Mouse (Mus musculus) liver, embryonic 13.5 days (tissue): ENCODE results near the gene Gm26661. TPM values are rescaled to one million over a fixed set of nuclear protein-coding genes. Genes with fewer than 3 reads are reported as not detected.

Source experiments
- ATAC-seq: fragments of 200-750 bp; cut with Nextera tagmentation; 2 replicates; pipeline ENCODE4 v1.8.0; 2017; ENCODE audit warnings: low read depth, mild to moderate bottlenecking, moderate number of reproducible peaks, moderate library complexity
- DNase-seq: peaks from one replicate; pipeline ENCODE4 v3.0.0; 2022
- H3K27ac ChIP-seq: fragments of 300-500 bp; sonication (generic); 2 replicates; pipeline ENCODE4 v1.5.1; 2015; ENCODE audit warnings: moderate library complexity, mild to moderate bottlenecking, inconsistent platforms
- H3K27me3 ChIP-seq: fragments of 300-500 bp; sonication (generic); 2 replicates; pipeline ENCODE4 v1.6.1; 2015; ENCODE audit warnings: mild to moderate bottlenecking, inconsistent platforms
- H3K36me3 ChIP-seq: fragments of 300-500 bp; sonication (generic); 2 replicates; pipeline ENCODE4 v1.6.1; 2015; ENCODE audit warnings: mild to moderate bottlenecking, inconsistent platforms
- H3K4me1 ChIP-seq: fragments of 300-500 bp; sonication (generic); replicated peaks from 2 replicates; pipeline ENCODE4 v1.6.1; 2015; ENCODE audit warnings: inconsistent platforms
- H3K4me2 ChIP-seq: fragments of 300-500 bp; sonication (generic); 2 replicates; pipeline ENCODE4 v1.6.1; 2015; ENCODE audit warnings: inconsistent platforms, mild to moderate bottlenecking, moderate library complexity
- H3K4me3 ChIP-seq: fragments of 300-500 bp; sonication (generic); replicated peaks from 2 replicates; pipeline ENCODE4 v1.5.1; 2015; ENCODE audit warnings: mild to moderate bottlenecking, inconsistent platforms
- H3K9ac ChIP-seq: fragments of 300-500 bp; sonication (generic); 2 replicates; pipeline ENCODE4 v1.6.1; 2015; ENCODE audit warnings: mild to moderate bottlenecking, inconsistent platforms
- H3K9me3 ChIP-seq: fragments of 300-500 bp; sonication (generic); replicated peaks from 2 replicates; pipeline ENCODE4 v1.6.1; 2016; ENCODE audit warnings: inconsistent platforms
- WGBS: fragments of 180-500 bp; shearing (Covaris S2); methylation state at CpG from one replicate; pipeline ENCODE4 v1.1.7; 2015; ENCODE audit not compliant: insufficient replicate concordance; 5-methylcytosine and 5-hydroxymethylcytosine counted together
- polyA plus RNA-seq: library from polyadenylated mRNA; unstranded; fragments of >200 nt; fragmentation: Nextera tagmentation; extraction: Ambion mirVana; gene quantifications from 2 replicates; pipeline ENCODE4 v1.2.1, GENCODE M21; 2015

The Gm26661 gene
- polyA plus RNA-seq, result not detected in 2 replicates

- Histone ChIP-seq H3K27me3 (peaks cover 14% of the 10 kb centered on the region), H3K36me3 (no peaks in the 10 kb centered on the region), H3K4me2 (peak within 1 kb of the TSS; percentile 63), H3K27ac (no peak within 1 kb of the TSS), H3K9me3 (no peaks in the 10 kb centered on the region), H3K4me1 (peaks cover 11% of the 10 kb centered on the region; the same call in 1 of the 2 replicates), H3K4me3 (peak within 1 kb of the TSS; percentile 41), H3K9ac (no peak within 1 kb of the TSS)
- ATAC-seq, result 0 out of 2 replicates have a peak, but pooled peaks have one; percentile 45
- DNase-seq, result no peak
- 4% methylated on average over 30 of the region's 30 CpGs for WGBS
Observed at GRCm38 (mm10) chr14:7791532-7792159, at the start of gene Gm26661. Gene Gm26661 (plus strand): TSS chr14:7791587.

GRCm38 (mm10) chr14:7748944-7749763 is 42.2 kb upstream of the Gm26661 start:
- Histone ChIP-seq H3K4me1 (no peaks in the 10 kb centered on the region), H3K27ac (no peak overlapping the region), H3K9me3 (no peaks in the 10 kb centered on the region), H3K4me2 (no peak overlapping the region), H3K4me3 (no peak overlapping the region), H3K9ac (no peak overlapping the region), H3K27me3 (no peaks in the 10 kb centered on the region), H3K36me3 (no peaks in the 10 kb centered on the region)
- DNase-seq, result no peak
- WGBS, result 32% methylated on average over 11 of the region's 11 CpGs
- no peak for ATAC-seq

DNA sequence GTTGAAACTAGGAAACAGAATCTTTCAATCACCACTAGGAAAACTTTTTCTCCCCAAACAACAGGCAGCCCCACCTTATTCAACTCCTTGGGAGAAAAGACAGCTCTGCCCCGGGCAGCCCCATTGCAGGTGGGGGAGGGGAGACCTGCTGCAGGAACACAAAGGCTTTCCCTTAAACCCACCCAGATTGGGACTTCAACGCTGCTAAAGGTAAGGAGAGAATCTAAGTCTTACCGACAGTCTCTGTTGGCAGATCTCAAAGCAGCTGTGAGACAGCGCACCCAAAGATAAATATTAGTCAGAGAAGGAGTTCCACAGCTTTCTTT is 41.7 kb upstream of the Gm26661 start:
- Histone ChIP-seq H3K9me3 (no peaks in the 10 kb centered on the region), H3K4me1 (no peaks in the 10 kb centered on the region), H3K27ac (no peak overlapping the region), H3K4me3 (no peak overlapping the region), H3K27me3 (no peaks in the 10 kb centered on the region), H3K9ac (no peak overlapping the region), H3K4me2 (no peak overlapping the region), H3K36me3 (no peaks in the 10 kb centered on the region)
- DNase-seq, result no peak
- no peak for ATAC-seq
- 17% methylated on average over 4 of the region's 4 CpGs for WGBS

GRCm38 (mm10) chr14:7765569-7766314 is 25.6 kb upstream of the Gm26661 start:
- Histone ChIP-seq H3K4me2 (no peak overlapping the region), H3K9me3 (no peaks in the 10 kb centered on the region), H3K9ac (no peak overlapping the region)

GRCm38 (mm10) chr14:7773714-7774389 is 17.5 kb upstream of the Gm26661 start:
- peak; percentile 68 for ATAC-seq
- H3K27ac ChIP-seq, result 0 out of 2 replicates have a peak overlapping the region, but pooled peaks have one; percentile 14
- no peak for DNase-seq
- peak overlapping the region; percentile 61 for H3K4me2 ChIP-seq
- H3K27me3 ChIP-seq, result 0 out of 2 replicates have a peak, but pooled peaks cover 3% of the 10 kb centered on the region
- peak overlapping the region; percentile 65 for H3K4me3 ChIP-seq
- H3K36me3 ChIP-seq, result no peaks in the 10 kb centered on the region
- 0 out of 2 replicates have a peak, but pooled peaks cover 3% of the 10 kb centered on the region for H3K4me1 ChIP-seq
- H3K9ac ChIP-seq, result peak overlapping the region; percentile 63
- no peaks in the 10 kb centered on the region for H3K9me3 ChIP-seq
- WGBS, result 12% methylated on average over 24 of the region's 24 CpGs

More at GRCm38 (mm10) chr14:7765569-7766314, 25.6 kb upstream of the Gm26661 start:
- Histone ChIP-seq H3K4me3 (no peak overlapping the region), H3K27me3 (no peaks in the 10 kb centered on the region), H3K27ac (no peak overlapping the region), H3K4me1 (no peaks in the 10 kb centered on the region), H3K36me3 (no peaks in the 10 kb centered on the region)
- DNase-seq, result no peak
- ATAC-seq, result peak; percentile 88
- WGBS, result 10% methylated on average over 9 of the region's 9 CpGs

- Histone ChIP-seq H3K9me3 (no peaks in the 10 kb centered on the region), H3K4me3 (no peak overlapping the region), H3K4me1 (peaks cover 8% of the 10 kb centered on the region), H3K4me2 (peak overlapping the region; percentile 4; the same call in 1 of the 2 replicates), H3K9ac (no peak overlapping the region), H3K36me3 (no peaks in the 10 kb centered on the region), H3K27me3 (peaks cover 2% of the 10 kb centered on the region), H3K27ac (no peak overlapping the region)
- no peak for DNase-seq
- peak; percentile 59; the same call in 1 of the 2 replicates for ATAC-seq
- WGBS, result 16% methylated on average over 13 of the region's 13 CpGs
Observed at GRCm38 (mm10) chr14:7786073-7786472, 5.3 kb upstream of the Gm26661 start.

DNA sequence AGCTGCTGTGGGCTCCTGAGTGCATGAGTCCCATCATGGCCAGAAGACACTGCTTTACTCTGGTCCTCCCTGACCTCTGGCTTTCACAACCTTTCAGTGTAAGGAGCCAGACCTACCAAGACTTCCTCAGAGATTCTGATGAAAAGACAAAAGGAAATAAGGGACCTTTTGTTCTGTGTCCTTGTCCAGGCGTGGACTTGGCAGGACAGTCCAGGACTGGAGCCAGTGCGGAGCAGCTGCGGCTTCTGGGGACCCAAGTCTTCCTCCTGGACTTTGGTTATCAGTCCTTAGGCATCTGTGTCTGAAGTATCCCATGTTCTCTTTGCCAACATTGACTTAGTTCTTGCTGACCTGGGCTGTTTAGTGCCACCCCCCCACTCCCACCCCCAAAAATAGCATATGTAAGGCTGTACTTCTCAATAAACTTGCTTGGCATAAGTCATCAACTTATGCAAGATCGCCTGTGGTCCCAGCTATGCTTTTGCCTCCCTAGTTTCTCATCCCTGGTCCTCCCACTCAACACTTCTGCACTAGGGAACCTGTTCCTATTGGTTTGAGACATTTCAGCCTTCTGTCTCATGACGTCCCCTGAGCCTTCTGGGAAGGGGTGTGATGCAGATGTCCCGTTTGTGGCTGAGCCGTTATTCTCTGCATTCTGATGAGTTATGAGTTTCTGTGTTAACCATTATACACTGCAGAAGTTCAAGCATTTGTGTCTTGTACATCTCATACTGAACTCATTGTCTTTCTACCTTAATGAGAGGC is 1.9 kb upstream of the Gm26661 start:
- ATAC-seq (no peak), DNase-seq (no peak)
- no peak overlapping the region for H3K9ac ChIP-seq
- WGBS, result 63% methylated on average over 7 of the region's 7 CpGs
- H3K27ac ChIP-seq, result no peak overlapping the region
- no peaks in the 10 kb centered on the region for H3K36me3 ChIP-seq
- H3K4me2 ChIP-seq, result no peak overlapping the region
- peaks cover 17% of the 10 kb centered on the region for H3K4me1 ChIP-seq
- H3K4me3 ChIP-seq, result no peak overlapping the region
- peaks cover 14% of the 10 kb centered on the region for H3K27me3 ChIP-seq
- H3K9me3 ChIP-seq, result no peaks in the 10 kb centered on the region

DNA sequence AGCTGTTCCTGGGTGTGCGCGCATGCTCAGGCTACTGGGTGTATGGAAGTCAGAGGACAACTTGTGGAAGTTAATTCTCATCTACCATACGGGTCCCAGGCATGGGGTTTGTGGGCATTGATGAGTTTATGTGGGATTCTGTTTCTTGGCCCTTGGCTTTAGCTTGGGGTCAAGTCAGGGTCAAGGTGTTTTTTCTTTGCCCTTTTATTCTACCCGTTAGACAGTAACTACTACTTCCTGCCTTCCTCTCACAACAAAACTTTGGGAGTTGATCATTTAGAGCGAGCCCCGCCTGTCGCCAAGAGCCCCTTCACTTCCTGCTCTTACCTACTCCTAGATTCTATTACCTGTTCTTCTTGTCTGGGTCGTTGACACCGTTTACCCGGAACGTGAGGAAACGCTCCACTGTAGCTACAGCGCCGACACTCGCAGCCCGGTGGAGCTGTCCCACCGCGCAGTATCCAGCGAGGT is 291 bp upstream of the Gm26661 start:
- Histone ChIP-seq H3K4me1 (peaks cover 14% of the 10 kb centered on the region), H3K27ac (no peak overlapping the region), H3K27me3 (peaks cover 14% of the 10 kb centered on the region), H3K36me3 (no peaks in the 10 kb centered on the region), H3K9me3 (no peaks in the 10 kb centered on the region), H3K4me3 (peak overlapping the region; percentile 41), H3K4me2 (peak overlapping the region; percentile 63), H3K9ac (no peak overlapping the region)
- DNase-seq (no peak), ATAC-seq (no peak)
- 11% methylated on average over 19 of the region's 19 CpGs for WGBS

DNA sequence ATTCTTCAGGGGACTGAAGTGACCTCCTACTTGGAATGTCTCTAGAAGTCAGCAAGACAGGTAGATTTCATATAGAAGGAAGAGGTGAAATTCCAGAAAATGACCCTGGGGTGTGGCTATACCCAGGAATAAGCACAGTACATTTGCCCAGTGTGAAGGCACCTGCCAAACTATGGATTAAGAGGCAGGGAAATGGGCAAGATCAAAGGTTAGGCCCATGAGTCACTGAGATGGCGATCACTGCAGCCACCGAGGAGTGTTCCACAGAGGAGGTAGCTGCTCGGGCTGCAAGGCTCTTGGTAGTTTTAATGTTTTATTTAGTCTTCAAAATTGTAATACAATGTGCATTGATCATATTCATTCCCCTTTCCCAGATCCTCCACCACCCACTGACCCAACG is 4.6 kb downstream of the Gm26661 start:
- Histone ChIP-seq H3K4me1 (peaks cover 10% of the 10 kb centered on the region; the same call in 1 of the 2 replicates), H3K9ac (no peak overlapping the region), H3K27me3 (peaks cover 12% of the 10 kb centered on the region), H3K27ac (no peak overlapping the region), H3K4me3 (no peak overlapping the region), H3K4me2 (no peak overlapping the region), H3K36me3 (no peaks in the 10 kb centered on the region), H3K9me3 (no peaks in the 10 kb centered on the region; the same call in 1 of the 2 replicates)
- ATAC-seq (no peak), DNase-seq (no peak)
- 64% methylated on average over 4 of the region's 4 CpGs for WGBS

GRCm38 (mm10) chr14:7800611-7801010 is 9.2 kb downstream of the Gm26661 start:
- no peaks in the 10 kb centered on the region for H3K36me3 ChIP-seq
- no peaks in the 10 kb centered on the region for H3K4me1 ChIP-seq
- DNase-seq, result no peak
- no peak overlapping the region for H3K9ac ChIP-seq
- no peak overlapping the region for H3K27ac ChIP-seq
- no peak overlapping the region for H3K4me2 ChIP-seq
- no peak for ATAC-seq
- no peaks in the 10 kb centered on the region for H3K27me3 ChIP-seq
- H3K4me3 ChIP-seq, result no peak overlapping the region
- no peaks in the 10 kb centered on the region; the same call in 1 of the 2 replicates for H3K9me3 ChIP-seq
